Mouse (Mus musculus): Measurements from ENCODE around the gene Prkar2b. TPM values are rescaled to one million over a fixed set of nuclear protein-coding genes. Genes with fewer than 3 reads are reported as not detected.

The Prkar2b gene
- total and polyA plus RNA-seq, 3 experiments, result 15.7 to 154 (median 34.1) TPM

DNA sequence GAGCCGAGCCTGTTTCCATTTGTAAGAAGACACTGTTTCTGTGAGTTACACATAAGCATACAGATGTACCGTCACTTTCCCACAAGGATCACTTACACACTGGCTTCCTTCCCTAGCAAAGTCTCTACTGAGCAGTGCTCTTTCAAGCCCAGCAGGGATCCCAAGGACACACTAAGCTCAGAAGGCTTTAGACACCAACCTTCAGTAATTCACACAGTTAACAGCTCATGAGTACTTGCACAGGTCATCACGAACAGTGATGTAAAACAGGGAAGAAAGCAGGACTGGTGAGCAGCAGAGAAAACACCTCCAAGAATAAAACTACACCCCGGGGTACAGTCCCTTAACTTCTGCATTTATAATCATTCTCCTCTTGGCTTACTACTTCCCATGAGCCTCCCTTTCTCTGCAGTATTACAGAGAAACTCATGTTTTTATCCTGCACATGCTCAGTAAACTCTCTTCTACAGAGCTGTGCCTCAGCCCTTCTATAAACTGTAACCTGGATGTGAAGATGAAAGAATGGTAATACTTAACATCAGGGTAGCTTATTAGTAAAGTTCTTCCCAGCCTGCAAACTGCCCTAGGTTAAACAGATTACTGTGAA, 122.6 kb downstream of the Prkar2b start:
- Histone ChIP-seq H3K27ac (ENCODE audit: control insufficient read depth, low read depth, low read length) (no peak overlapping the region), H3K9me3 (replicated peaks; ENCODE audit: insufficient read depth, low read length) (no peaks in the 10 kb centered on the region)
- TF ChIP-seq SMC3 (IDR thresholded peaks at IDR 0.05; ENCODE audit: low read depth, low read length), result no peak
- peak; percentile 58 for TF ChIP-seq NRF1 (IDR thresholded peaks at IDR 0.05; ENCODE audit: insufficient read depth, low read depth, low read length, poor library complexity, severe bottlenecking)
- TF ChIP-seq GABPA (IDR thresholded peaks at IDR 0.05; ENCODE audit: low read depth, low read length), result no peak
- TF ChIP-seq CHD2 (IDR thresholded peaks at IDR 0.05; ENCODE audit: low read length), result no peak
- TF ChIP-seq NELFE (IDR thresholded peaks at IDR 0.05; ENCODE audit: low read depth, low read length), result no peak
- no peak for TF ChIP-seq KAT2A (conservative IDR thresholded peaks at IDR 0.05; ENCODE audit: low read depth, low read length)
- no peak for TF ChIP-seq ZKSCAN1 (IDR thresholded peaks at IDR 0.05; ENCODE audit: low read depth, low read length)
- TF ChIP-seq CHD1 (IDR thresholded peaks at IDR 0.05; ENCODE audit: low read depth, low read length), result no peak

DNA sequence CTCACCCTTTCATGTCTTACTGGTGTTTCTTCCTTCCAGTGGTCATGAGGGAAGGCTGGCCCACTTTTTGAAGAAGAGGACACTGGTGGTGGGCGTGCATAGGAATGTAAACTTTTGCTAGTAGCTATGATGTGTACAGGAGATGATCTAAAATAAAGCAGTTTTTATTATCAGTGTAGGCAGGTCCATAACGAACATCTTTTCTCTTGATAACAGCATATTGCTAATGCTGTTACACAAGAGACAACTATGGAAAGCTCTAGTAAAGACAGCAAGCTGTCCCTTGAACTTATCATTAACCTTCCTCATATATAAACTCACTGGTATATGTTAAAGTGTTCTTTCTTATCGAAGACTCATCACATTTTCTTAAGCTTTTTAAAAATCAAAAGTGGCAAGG, 123.5 kb downstream of the Prkar2b start:
- H3K27ac ChIP-seq (ENCODE audit: control insufficient read depth, low read depth, low read length), result no peak overlapping the region
- no peaks in the 10 kb centered on the region for H3K9me3 ChIP-seq (replicated peaks; ENCODE audit: insufficient read depth, low read length)
- H3K79me2 ChIP-seq (ENCODE audit: control insufficient read depth, insufficient read depth, low read length, poor library complexity), result no peaks in the 10 kb centered on the region
- peaks cover 3 to 5% of the 10 kb centered on the region in 2 experiments for H3K4me1 ChIP-seq (ENCODE audit: control insufficient read depth in 1 of 2, insufficient read depth in 2 of 2, low read length in 2 of 2)
- no peaks in the 10 kb centered on the region for H3K27me3 ChIP-seq (ENCODE audit: control insufficient read depth in 1 of 2, insufficient read depth in 2 of 2, low read length in 2 of 2)
- no peak overlapping the region for H3K9ac ChIP-seq (ENCODE audit: control insufficient read depth, low read depth, low read length, poor library complexity, severe bottlenecking)
- no peak overlapping the region for H3K4me3 ChIP-seq (ENCODE audit: control insufficient read depth in 1 of 2, insufficient read depth in 1 of 2, low read depth in 2 of 2, low read length in 2 of 2)
- H3K36me3 ChIP-seq (ENCODE audit: control insufficient read depth in 1 of 2, insufficient read depth in 2 of 2, low read length in 2 of 2), result peaks cover 13 to 18% of the 10 kb centered on the region in 2 experiments
- DNase-seq (ENCODE audit: low read depth, low spot score), result peak; percentile 18
- peak; percentile 33; the same call in 1 of the 2 replicates for TF ChIP-seq GATA1 (IDR thresholded peaks at IDR 0.05; ENCODE audit: low read depth, low read length)
- no peak for TF ChIP-seq E2F4 (IDR thresholded peaks at IDR 0.05; ENCODE audit: borderline replicate concordance, low read depth, low read length)
- no peak for TF ChIP-seq ELF1 (IDR thresholded peaks at IDR 0.05; ENCODE audit: low read depth, low read length)
- TF ChIP-seq EP300 (IDR thresholded peaks at IDR 0.05; ENCODE audit: low read depth in 1 of 2, low read length in 2 of 2), result peak in 1 of 2 experiments; percentile 63; a peak in 1 of 4 replicates

More for the DNA sequence above, 122.6 kb downstream of the Prkar2b start:
- Histone ChIP-seq H3K4me3 (ENCODE audit: control insufficient read depth in 1 of 2, insufficient read depth in 1 of 2, low read depth in 2 of 2, low read length in 2 of 2) (no peak overlapping the region), H3K9ac (ENCODE audit: control insufficient read depth, low read depth, low read length, poor library complexity, severe bottlenecking) (no peak overlapping the region), H3K4me1 (ENCODE audit: control insufficient read depth in 1 of 2, insufficient read depth in 2 of 2, low read length in 2 of 2) (peaks cover 4 to 11% of the 10 kb centered on the region in 2 experiments), H3K79me2 (ENCODE audit: control insufficient read depth, insufficient read depth, low read length, poor library complexity) (no peaks in the 10 kb centered on the region), H3K36me3 (ENCODE audit: control insufficient read depth in 1 of 2, insufficient read depth in 2 of 2, low read length in 2 of 2) (peaks cover 11 to 26% of the 10 kb centered on the region in 2 experiments), H3K27me3 (ENCODE audit: control insufficient read depth in 1 of 2, insufficient read depth in 2 of 2, low read length in 2 of 2) (no peaks in the 10 kb centered on the region)
- DNase-seq (ENCODE audit: low read depth, low spot score), result peak; percentile 53

DNA sequence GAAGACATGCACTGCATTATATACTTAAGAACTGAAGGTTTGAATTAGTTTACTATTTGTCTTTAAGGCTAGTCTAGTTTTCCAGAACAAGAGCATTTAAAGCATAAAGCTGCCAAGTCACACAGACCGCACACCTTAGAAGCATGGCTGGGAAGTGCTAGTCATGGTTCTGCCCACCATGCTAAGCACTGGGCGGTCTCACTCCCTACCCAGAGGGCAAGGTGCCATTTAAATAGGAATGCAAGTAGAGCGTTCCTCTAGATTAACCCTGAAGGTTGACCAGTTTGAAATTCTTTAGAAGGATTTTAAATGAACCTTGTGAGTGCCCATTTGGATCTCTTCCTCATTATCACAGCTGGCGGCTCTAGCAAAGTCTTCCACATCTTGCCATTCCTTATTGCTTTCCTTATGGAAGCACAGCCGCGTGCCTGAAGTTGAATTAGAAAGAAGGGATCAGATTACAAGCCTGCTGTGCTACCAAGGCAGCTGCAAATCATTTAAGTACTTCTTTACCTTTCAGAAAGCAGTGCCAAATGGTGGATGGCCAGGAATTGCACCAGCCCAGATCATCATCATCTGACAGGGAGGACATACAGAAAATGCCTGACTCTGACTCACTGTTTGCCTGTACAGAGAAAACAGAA, 124.3 kb downstream of the Prkar2b start:
- Histone ChIP-seq H3K79me2 (ENCODE audit: control insufficient read depth, insufficient read depth, low read length, poor library complexity) (no peaks in the 10 kb centered on the region), H3K9ac (ENCODE audit: control insufficient read depth, low read depth, low read length, poor library complexity, severe bottlenecking) (no peak overlapping the region), H3K9me3 (replicated peaks; ENCODE audit: insufficient read depth, low read length) (no peaks in the 10 kb centered on the region), H3K4me3 (ENCODE audit: control insufficient read depth in 1 of 2, insufficient read depth in 1 of 2, low read depth in 2 of 2, low read length in 2 of 2) (no peak overlapping the region), H3K4me1 (ENCODE audit: control insufficient read depth in 1 of 2, insufficient read depth in 2 of 2, low read length in 2 of 2) (peaks cover 3 to 5% of the 10 kb centered on the region in 2 experiments; a peak in 3 of 4 replicates), H3K27me3 (ENCODE audit: control insufficient read depth in 1 of 2, insufficient read depth in 2 of 2, low read length in 2 of 2) (no peaks in the 10 kb centered on the region), H3K36me3 (ENCODE audit: control insufficient read depth in 1 of 2, insufficient read depth in 2 of 2, low read length in 2 of 2) (peaks cover 10 to 15% of the 10 kb centered on the region in 2 experiments), H3K27ac (ENCODE audit: control insufficient read depth, low read depth, low read length) (no peak overlapping the region)
- no peak for DNase-seq (ENCODE audit: low read depth, low spot score)
- no peak for TF ChIP-seq SIN3A (IDR thresholded peaks at IDR 0.05; ENCODE audit: low read length)
- no peak for TF ChIP-seq KAT2A (conservative IDR thresholded peaks at IDR 0.05; ENCODE audit: low read depth, low read length)

Measured in MEL (cell line).